Mouse (Mus musculus) lung, postnatal 0 days (tissue): ENCODE measurements at regions not wholly inside any gene's neighbourhood (a gene's known extent, or its start where the extent isn't known, plus 50 kb on each side); places are given as distances from the start of the nearest gene placed in this dataset.

Experiments
- ATAC-seq: fragments of 200-750 bp; cut with Nextera tagmentation; 2 replicates; pipeline ENCODE4 v1.8.0; 2017; ENCODE audit warnings: moderate library complexity
- DNase-seq: peaks from one replicate; pipeline ENCODE4 v3.0.0-alpha.2; 2016; ENCODE audit warnings: low spot score
- H3K27ac ChIP-seq: fragments of 300-500 bp; sonication (generic); 2 replicates; pipeline ENCODE4 v1.5.1; 2014; ENCODE audit warnings: antibody characterized with exemption, mild to moderate bottlenecking, low read length, mixed read lengths
- H3K27me3 ChIP-seq: fragments of 300-500 bp; sonication (generic); replicated peaks from 2 replicates; pipeline ENCODE4 v1.6.1; 2014; ENCODE audit warnings: low read length, mixed read lengths; ENCODE audit not compliant: insufficient read depth
- H3K36me3 ChIP-seq: fragments of 300-500 bp; sonication (generic); 2 replicates; pipeline ENCODE4 v1.6.1; 2014; ENCODE audit warnings: low read length, mixed read lengths; ENCODE audit not compliant: insufficient read depth
- H3K4me1 ChIP-seq: fragments of 300-500 bp; sonication (generic); 2 replicates; pipeline ENCODE4 v1.6.1; 2014; ENCODE audit warnings: antibody characterized with exemption, low read depth, low read length, mixed read lengths; ENCODE audit not compliant: insufficient read depth
- H3K4me2 ChIP-seq: fragments of 300-500 bp; sonication (generic); replicated peaks from 2 replicates; pipeline ENCODE4 v1.6.1; 2014; ENCODE audit warnings: low read depth, mild to moderate bottlenecking, low read length, moderate library complexity, mixed read lengths
- H3K4me3 ChIP-seq: fragments of 300-500 bp; sonication (generic); 2 replicates; pipeline ENCODE4 v1.5.1; 2014; ENCODE audit warnings: low read depth, low read length
- H3K9ac ChIP-seq: fragments of 300-500 bp; sonication (generic); replicated peaks from 2 replicates; pipeline ENCODE4 v1.6.1; 2014; ENCODE audit warnings: low read depth, mild to moderate bottlenecking
- H3K9me3 ChIP-seq: fragments of 300-500 bp; sonication (generic); 2 replicates; pipeline ENCODE4 v1.6.1; 2016; ENCODE audit warnings: low read length, mixed read lengths
- CTCF ChIP-seq: IDR thresholded peaks from 2 replicates; pipeline ENCODE4 v1.5.1; 2016; ENCODE audit warnings: antibody characterized with exemption, mild to moderate bottlenecking
- EP300 ChIP-seq: IDR thresholded peaks from 2 replicates; pipeline ENCODE4 v1.6.1; 2016; ENCODE audit warnings: antibody characterized with exemption, mild to moderate bottlenecking, control low read depth
- WGBS: fragments of 180-500 bp; shearing (Covaris S2); extraction: QIAGEN DNeasy Blood & Tissue Kit; methylation state at CpG from one replicate; pipeline ENCODE4 v1.1.7; 2014; 5-methylcytosine and 5-hydroxymethylcytosine counted together

DNA sequence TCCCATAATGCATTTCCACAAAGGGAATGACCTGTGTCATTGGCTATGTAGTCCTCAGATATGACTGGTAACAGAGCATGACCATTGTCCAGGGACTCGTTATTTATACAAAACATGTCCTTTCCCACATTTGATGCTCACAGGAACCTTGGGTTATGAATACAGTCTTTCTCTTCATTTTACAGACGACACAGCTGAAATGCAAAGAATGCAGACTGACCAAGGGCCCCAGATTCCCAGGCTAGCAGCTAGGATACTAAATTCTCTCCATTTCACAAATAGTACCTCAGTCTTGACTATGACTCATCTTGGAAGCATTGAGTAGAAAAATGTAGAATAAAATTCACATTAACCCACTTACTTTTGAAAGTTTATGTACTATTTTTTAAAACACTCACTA lies 182.7 kb upstream of the Sox4 start:
- Histone ChIP-seq H3K9me3 (no peaks in the 10 kb centered on the region), H3K4me3 (no peak overlapping the region), H3K27ac (no peak overlapping the region), H3K4me2 (no peak overlapping the region), H3K4me1 (no peaks in the 10 kb centered on the region), H3K27me3 (no peaks in the 10 kb centered on the region), H3K36me3 (no peaks in the 10 kb centered on the region), H3K9ac (no peak overlapping the region)
- WGBS = 70% methylated on average over 2 of the region's 2 CpGs
- no peak for DNase-seq
- no peak for ATAC-seq
- TF ChIP-seq CTCF (no peak), EP300 (no peak)

DNA sequence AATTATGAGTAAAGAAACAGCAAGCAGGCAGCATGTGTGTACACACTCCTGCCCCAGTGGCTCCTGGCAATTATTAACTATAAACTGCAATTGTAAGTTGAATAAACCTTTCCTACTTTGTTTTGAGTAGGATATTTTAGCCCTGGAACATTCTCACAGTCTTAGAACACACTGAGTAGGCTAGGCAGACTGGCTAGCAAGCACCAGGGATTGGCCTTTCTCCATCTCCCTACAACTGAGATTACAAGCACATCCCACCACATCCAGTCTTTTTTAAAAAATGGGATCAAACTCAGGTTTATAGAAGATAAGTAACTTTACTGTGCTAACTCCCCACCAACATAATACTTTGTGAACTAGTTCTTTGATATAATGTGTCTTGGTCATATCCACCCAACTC lies 174.0 kb upstream of the Sox4 start:
- no peak for DNase-seq

DNA sequence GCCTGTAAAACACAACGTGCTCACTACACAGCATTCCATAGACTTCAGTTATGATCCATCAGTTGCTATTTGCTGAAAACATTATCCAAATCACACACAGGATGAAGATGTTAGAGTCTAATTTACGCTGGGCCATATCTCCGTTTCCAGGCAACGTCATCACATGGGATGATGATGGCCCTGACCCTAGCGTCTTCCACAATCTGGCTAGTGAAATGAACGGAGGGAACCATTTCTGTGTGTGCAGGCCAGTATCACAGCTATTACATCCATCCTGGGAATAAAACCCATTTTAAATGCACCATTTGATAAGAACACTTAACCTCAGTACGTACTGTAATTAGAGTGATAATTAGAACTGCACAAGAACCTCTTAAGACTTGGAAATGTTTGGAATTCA lies 170.0 kb upstream of the Sox4 start:
- no peak overlapping the region for H3K27ac ChIP-seq
- H3K27me3 ChIP-seq = no peaks in the 10 kb centered on the region
- DNase-seq = no peak
- H3K36me3 ChIP-seq = no peaks in the 10 kb centered on the region
- no peaks in the 10 kb centered on the region for H3K4me1 ChIP-seq
- H3K9me3 ChIP-seq = no peaks in the 10 kb centered on the region
- no peak overlapping the region for H3K4me3 ChIP-seq
- no peak for ATAC-seq
- 65% methylated on average over 7 of the region's 7 CpGs for WGBS
- H3K9ac ChIP-seq = no peak overlapping the region
- H3K4me2 ChIP-seq = no peak overlapping the region
- TF ChIP-seq EP300 = no peak
- TF ChIP-seq CTCF = no peak

More for the DNA sequence above, 174.0 kb upstream of the Sox4 start:
- Histone ChIP-seq H3K27me3 (no peaks in the 10 kb centered on the region), H3K36me3 (no peaks in the 10 kb centered on the region), H3K27ac (no peak overlapping the region), H3K4me1 (no peaks in the 10 kb centered on the region), H3K9me3 (no peaks in the 10 kb centered on the region), H3K4me3 (no peak overlapping the region), H3K9ac (no peak overlapping the region), H3K4me2 (no peak overlapping the region)
- no peak for ATAC-seq
- TF ChIP-seq CTCF (no peak), EP300 (no peak)

DNA sequence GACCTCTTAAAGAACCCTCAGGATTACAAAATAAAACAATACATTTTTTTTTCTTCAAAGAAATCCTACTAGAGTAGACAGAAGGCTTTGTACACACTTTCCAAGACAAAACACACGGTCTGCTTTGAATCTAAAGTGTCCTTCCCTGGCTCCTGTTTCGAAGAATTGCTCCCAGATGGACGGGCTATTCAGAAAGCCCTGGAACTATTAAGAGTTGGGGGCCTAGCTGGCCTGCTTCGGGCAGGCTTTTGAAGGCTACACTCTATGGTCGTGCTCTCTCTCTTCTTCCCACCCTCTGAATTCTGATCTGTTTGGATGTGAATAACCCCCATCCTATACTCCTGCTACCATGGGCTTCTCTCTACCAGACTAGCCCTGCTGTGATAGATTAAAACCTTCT lies 167.6 kb upstream of the Sox4 start:
- Histone ChIP-seq H3K4me1 (no peaks in the 10 kb centered on the region), H3K36me3 (no peaks in the 10 kb centered on the region), H3K27me3 (no peaks in the 10 kb centered on the region), H3K9me3 (no peaks in the 10 kb centered on the region), H3K4me3 (no peak overlapping the region), H3K4me2 (no peak overlapping the region), H3K9ac (no peak overlapping the region), H3K27ac (no peak overlapping the region)
- DNase-seq (no peak), ATAC-seq (no peak)
- no peak for TF ChIP-seq CTCF
- TF ChIP-seq EP300 = no peak
- 85% methylated on average over 5 of the region's 5 CpGs for WGBS

DNA sequence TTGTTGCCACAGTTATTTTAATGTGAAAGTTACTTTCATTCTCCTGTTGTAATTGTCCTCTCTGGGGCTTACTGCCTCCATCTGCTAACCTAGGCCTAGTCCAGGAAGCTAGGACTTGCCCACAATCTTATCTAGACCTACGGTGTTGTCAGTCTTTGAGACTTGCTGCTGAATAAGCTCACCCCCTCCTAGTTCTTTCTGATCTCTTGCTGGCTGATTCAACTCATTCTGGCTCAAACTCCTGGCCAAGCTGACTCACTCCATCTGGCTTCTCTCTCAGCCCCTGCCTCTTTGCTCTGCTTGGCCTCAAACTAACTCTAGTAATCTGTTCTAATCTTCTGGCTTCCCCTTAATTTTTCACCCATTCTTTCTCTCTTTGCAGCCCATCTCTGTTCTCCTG lies 165.8 kb upstream of the Sox4 start:
- TF ChIP-seq EP300 = no peak
- TF ChIP-seq CTCF = no peak
- no peaks in the 10 kb centered on the region for H3K27me3 ChIP-seq
- no peak overlapping the region for H3K27ac ChIP-seq
- no peaks in the 10 kb centered on the region for H3K36me3 ChIP-seq
- H3K9ac ChIP-seq = no peak overlapping the region
- ATAC-seq = no peak
- DNase-seq = no peak
- no peaks in the 10 kb centered on the region for H3K4me1 ChIP-seq
- H3K4me3 ChIP-seq = no peak overlapping the region
- 81% methylated on average over 1 of the region's 1 CpGs for WGBS
- H3K4me2 ChIP-seq = no peak overlapping the region
- H3K9me3 ChIP-seq = no peaks in the 10 kb centered on the region

DNA sequence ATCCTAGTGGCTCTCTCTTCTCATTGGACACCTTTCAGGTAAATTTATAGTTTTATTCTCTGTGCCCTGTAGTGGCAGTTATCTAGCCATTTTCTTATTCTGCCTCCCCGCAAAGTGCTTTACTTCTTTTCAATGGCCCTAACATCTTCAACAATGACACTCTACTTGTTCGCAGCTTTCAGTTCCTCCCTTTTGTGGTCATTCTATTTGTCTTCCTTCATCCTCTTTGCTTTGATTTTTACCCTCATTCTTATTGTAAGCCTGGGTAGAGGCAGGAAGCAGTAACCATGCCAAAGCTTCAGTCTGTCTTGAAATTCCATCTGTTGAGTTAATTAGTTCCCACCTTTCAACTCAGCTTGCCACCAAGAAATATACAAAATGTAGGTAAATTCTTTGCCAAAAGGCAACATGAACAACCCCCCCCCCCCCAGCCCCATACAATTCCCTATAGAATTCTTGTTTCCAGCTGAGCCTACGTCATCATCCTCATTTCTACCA lies 161.5 kb upstream of the Sox4 start:
- H3K4me3 ChIP-seq = no peak overlapping the region
- no peak for DNase-seq
- no peaks in the 10 kb centered on the region for H3K36me3 ChIP-seq
- no peak overlapping the region for H3K9ac ChIP-seq
- H3K4me1 ChIP-seq = no peaks in the 10 kb centered on the region
- ATAC-seq = no peak
- no peak overlapping the region for H3K4me2 ChIP-seq
- H3K9me3 ChIP-seq = no peaks in the 10 kb centered on the region
- no peak overlapping the region for H3K27ac ChIP-seq
- 93% methylated on average over 3 of the region's 3 CpGs for WGBS
- H3K27me3 ChIP-seq = no peaks in the 10 kb centered on the region
- no peak for TF ChIP-seq CTCF
- TF ChIP-seq EP300 = no peak

DNA sequence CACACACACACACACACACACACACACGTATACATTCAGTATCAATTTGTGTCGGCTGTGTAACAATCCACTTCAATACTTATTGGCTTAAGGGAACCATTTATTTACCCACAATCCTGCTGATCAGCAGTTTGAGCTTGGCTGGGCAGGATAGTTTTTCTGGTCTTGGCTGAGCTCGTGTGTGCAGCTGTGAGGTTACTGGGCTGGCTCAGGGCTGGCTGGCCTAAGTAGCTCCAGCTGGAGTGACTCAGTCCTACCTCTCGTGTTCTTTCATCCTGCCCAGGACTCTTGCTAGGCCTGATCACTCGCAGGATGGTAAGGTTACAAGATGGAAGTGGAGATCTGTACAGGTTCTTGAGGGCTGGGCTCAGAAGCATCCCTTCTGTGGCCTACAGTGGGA lies 156.6 kb upstream of the Sox4 start:
- Histone ChIP-seq H3K27ac (no peak overlapping the region), H3K4me2 (no peak overlapping the region), H3K4me1 (no peaks in the 10 kb centered on the region), H3K9me3 (no peaks in the 10 kb centered on the region), H3K36me3 (no peaks in the 10 kb centered on the region), H3K27me3 (no peaks in the 10 kb centered on the region), H3K4me3 (no peak overlapping the region), H3K9ac (no peak overlapping the region)
- ATAC-seq (no peak), DNase-seq (peak; percentile 6)
- TF ChIP-seq CTCF (no peak), EP300 (no peak)
- WGBS = 58% methylated on average over 5 of the region's 5 CpGs
